Mouse (Mus musculus) spleen, postnatal 36 days (tissue): ENCODE measurements around the gene Slc25a13.
A peak's percentile ranks its signal among the peaks of the same experiment; 100 is the strongest.

ENCODE experiments used
- DNase-seq, 2 experiments: peaks; one replicate each; pipeline ENCODE4 v3.0.0; 2022; ENCODE audit warnings: low spot score in 2 of 2, mixed read lengths in 1 of 2

Gene Slc25a13

GRCm38 (mm10) chr6:6216507-6217285 lies at the start of gene Slc25a13:
Gene Slc25a13 (minus strand): TSS chr6:6217173.
- peak; percentile 47 to 60 for DNase-seq

- DNase-seq = no peak
These were observed 48.8 kb upstream of the Slc25a13 start for GRCm38 (mm10) chr6:6265761-6266160.

- DNase-seq = no peak
These were observed 46.4 kb upstream of the Slc25a13 start for GRCm38 (mm10) chr6:6263293-6263911.

GRCm38 (mm10) chr6:6260917-6261316 lies 43.9 kb upstream of the Slc25a13 start:
- no peak for DNase-seq

- no peak for DNase-seq
These were observed 31.5 kb upstream of the Slc25a13 start for GRCm38 (mm10) chr6:6248500-6248899.

- no peak for DNase-seq
These were observed 26.9 kb upstream of the Slc25a13 start for GRCm38 (mm10) chr6:6243828-6244227.

- no peak for DNase-seq
These were observed 25.1 kb upstream of the Slc25a13 start for GRCm38 (mm10) chr6:6242114-6242513.

- DNase-seq = no peak
These were observed 19.9 kb upstream of the Slc25a13 start for GRCm38 (mm10) chr6:6236788-6237298.

- no peak for DNase-seq
These were observed 13.3 kb upstream of the Slc25a13 start for GRCm38 (mm10) chr6:6230262-6230661.

- no peak for DNase-seq
These were observed 5.7 kb upstream of the Slc25a13 start for GRCm38 (mm10) chr6:6222721-6223120.

- no peak for DNase-seq
These were observed 3.6 kb upstream of the Slc25a13 start for GRCm38 (mm10) chr6:6220574-6220973.

GRCm38 (mm10) chr6:6219661-6220370 lies 2.8 kb upstream of the Slc25a13 start:
- no peak for DNase-seq

GRCm38 (mm10) chr6:6217286-6217625 lies 283 bp upstream of the Slc25a13 start:
- DNase-seq = no peak

GRCm38 (mm10) chr6:6216120-6216506 lies 860 bp downstream of the Slc25a13 start:
- DNase-seq = no peak

- DNase-seq = no peak
These were observed 4.3 kb downstream of the Slc25a13 start for GRCm38 (mm10) chr6:6212360-6213310.

- no peak for DNase-seq
These were observed 5.0 kb downstream of the Slc25a13 start for GRCm38 (mm10) chr6:6211958-6212357.

GRCm38 (mm10) chr6:6210637-6211036 lies 6.3 kb downstream of the Slc25a13 start:
- no peak for DNase-seq

GRCm38 (mm10) chr6:6208351-6209059 lies 8.5 kb downstream of the Slc25a13 start:
- no peak for DNase-seq

GRCm38 (mm10) chr6:6207836-6208235 lies 9.1 kb downstream of the Slc25a13 start:
- DNase-seq = no peak

- DNase-seq = no peak
These were observed 9.6 kb downstream of the Slc25a13 start for GRCm38 (mm10) chr6:6207395-6207794.
